Mouse (Mus musculus): ENCODE measurements around the gene Rptor. TPM values are rescaled to one million over a fixed set of nuclear protein-coding genes. Genes with fewer than 3 reads are reported as not detected.

The Rptor gene
- total RNA-seq, 2 experiments from 2014 or later = 62.3 to 66.1 TPM

DNA sequence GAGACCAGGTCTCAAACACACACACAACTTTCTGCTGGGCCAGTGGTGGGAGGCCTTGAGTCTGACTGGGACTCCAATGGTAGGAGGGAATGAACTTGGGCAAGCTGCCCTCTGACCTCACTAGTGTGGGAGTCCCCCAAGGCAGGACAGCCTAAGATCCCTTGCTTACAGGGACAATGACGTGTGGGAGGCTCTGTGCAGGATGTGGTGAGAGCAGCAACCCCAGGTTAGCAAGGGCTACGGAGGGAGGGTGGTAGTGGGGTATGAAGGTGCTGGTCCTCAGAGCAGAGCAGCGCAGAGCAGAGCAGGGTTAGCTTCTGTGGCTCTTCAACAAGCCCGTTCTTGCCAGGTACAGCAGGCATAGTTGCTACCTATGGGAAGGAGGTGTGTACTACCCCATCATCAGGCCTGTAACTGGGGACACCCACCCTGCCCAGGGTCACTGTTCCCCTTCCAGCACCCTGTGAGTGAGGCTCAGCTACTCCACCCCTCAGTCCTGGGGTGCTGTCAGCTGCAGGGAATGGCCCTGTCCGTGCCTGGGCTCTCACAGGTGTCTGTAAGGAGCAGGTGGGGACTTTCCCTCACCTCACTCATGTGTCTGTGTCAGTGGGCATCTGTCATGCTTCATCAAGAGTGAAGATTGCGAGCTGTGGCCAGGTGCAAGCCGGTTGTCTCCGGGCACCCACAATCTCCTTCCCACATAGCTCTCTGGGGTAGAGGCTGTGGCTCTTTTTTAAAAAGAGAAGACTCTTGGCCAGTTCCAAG lies 331.3 kb downstream of the Rptor start:
- no peak for DNase-seq (ENCODE audit: low spot score in 2 of 2)
- Histone ChIP-seq H3K4me3 (no peak overlapping the region), H3K27ac (no peak overlapping the region; the same call in 1 of the 2 replicates)
- TF ChIP-seq CTCF (conservative IDR thresholded peaks at IDR 0.05) = no peak

DNA sequence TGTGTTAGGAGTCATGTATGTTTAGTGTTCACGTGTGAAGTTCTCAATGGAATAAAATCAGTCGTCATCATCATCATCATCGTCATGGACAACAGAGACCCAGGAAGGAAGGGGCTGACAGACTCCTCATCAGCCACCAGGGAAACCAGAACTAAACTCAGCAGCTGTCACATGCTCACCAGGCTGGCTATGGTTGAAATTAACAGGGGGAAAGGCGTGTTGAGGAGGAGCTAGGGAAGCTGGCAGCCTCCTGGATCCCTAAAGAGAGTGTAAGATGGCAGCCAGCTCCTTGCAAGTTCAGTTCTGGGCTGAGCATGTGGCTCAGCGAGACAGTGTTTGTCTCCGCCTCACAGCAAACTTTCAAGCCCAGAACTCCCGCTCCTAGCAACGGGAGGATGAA lies 332.1 kb downstream of the Rptor start:
- H3K27ac ChIP-seq = no peak overlapping the region
- no peak overlapping the region for H3K4me3 ChIP-seq
- DNase-seq (ENCODE audit: low spot score in 2 of 2) = no peak
- TF ChIP-seq CTCF (conservative IDR thresholded peaks at IDR 0.05) = peak; percentile 10

GRCm38 (mm10) chr11:119935457-119935856 lies 332.8 kb downstream of the Rptor start:
- DNase-seq (ENCODE audit: low spot score in 2 of 2) = peak in 1 of 2 experiments; percentile 71
- Histone ChIP-seq H3K27ac (peak overlapping the region; percentile 96; the same call in 1 of the 2 replicates), H3K4me3 (no peak overlapping the region)
- TF ChIP-seq CTCF (conservative IDR thresholded peaks at IDR 0.05) = peak; percentile 88

GRCm38 (mm10) chr11:119936456-119936855 lies 333.8 kb downstream of the Rptor start:
- Histone ChIP-seq H3K4me3 (peak overlapping the region; percentile 22; the same call in 1 of the 2 replicates), H3K27ac (peak overlapping the region; percentile 96)
- no peak for DNase-seq (ENCODE audit: low spot score in 2 of 2)
- TF ChIP-seq CTCF (conservative IDR thresholded peaks at IDR 0.05) = no peak

- Histone ChIP-seq H3K4me3 (peak overlapping the region; percentile 39), H3K27ac (peak overlapping the region; percentile 96)
- no peak for TF ChIP-seq CTCF (conservative IDR thresholded peaks at IDR 0.05)
- peak; percentile 79 to 86 for DNase-seq (ENCODE audit: low spot score in 2 of 2)
Observed at GRCm38 (mm10) chr11:119937216-119937615, 334.5 kb downstream of the Rptor start.

DNA sequence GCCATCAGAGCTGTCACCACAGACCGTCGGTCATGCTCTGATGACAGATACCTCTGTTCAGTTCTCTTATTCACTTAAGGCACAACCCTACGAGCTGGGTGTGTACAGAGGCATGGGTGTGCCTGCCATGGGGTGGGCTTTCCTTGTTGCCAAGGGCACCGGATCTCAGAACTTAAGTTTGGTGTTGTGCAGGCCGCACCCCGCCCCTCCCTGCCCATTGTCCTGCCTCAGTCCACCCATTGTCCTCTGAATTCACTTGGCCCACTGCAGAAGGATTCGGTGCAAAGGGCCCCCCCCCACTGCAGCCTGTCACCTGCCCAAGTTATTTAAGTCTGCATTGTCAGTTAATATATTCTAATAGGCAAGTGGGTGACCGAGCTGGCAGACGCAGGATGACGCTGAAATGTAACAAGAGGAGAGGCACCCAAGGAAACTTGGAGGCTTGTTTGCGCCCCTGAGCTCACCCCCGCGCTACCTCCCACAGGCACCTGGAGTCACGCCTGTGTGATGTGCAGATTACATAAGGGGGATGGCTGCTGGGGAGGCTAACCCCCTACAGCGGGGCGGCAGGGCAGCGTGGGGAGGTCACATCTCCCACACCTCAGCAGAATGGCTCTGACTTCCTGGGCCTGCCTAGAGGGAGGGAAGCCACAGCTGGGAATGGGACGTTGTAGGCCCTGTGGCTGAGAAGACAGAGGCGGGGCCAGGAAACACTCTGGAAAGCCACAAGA lies 335.2 kb downstream of the Rptor start:
- Histone ChIP-seq H3K27ac (peak overlapping the region; percentile 96), H3K4me3 (peak overlapping the region; percentile 39)
- no peak for TF ChIP-seq CTCF (conservative IDR thresholded peaks at IDR 0.05)
- no peak for DNase-seq (ENCODE audit: low spot score in 2 of 2)

- TF ChIP-seq CTCF (conservative IDR thresholded peaks at IDR 0.05) = no peak
- no peak for DNase-seq (ENCODE audit: low spot score in 2 of 2)
Observed at GRCm38 (mm10) chr11:119939073-119939710, 336.5 kb downstream of the Rptor start.

DNA sequence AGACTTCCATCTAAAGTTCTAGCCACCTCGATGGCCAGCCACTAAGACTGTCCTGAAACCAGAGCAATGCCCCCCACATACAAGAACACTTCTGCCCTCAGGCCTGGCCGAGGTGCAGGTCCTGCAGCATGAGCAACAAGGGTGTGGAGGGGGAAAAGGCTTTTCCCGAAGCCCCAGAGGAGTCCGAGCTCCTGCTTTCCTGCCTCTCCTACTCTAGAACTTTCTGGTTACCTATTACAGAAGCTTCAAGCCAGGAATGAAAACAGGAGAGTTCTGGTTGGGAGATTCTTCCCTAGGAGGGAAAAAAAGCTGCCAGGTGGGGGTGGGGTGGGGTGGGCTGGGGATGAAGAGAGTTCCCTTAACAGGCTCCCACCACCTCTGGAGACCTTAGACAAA lies 337.0 kb downstream of the Rptor start:
- no peak for DNase-seq (ENCODE audit: low spot score in 2 of 2)
- TF ChIP-seq CTCF (conservative IDR thresholded peaks at IDR 0.05) = no peak
- Histone ChIP-seq H3K27ac (peak overlapping the region; percentile 96), H3K4me3 (peak overlapping the region; percentile 90)

More at GRCm38 (mm10) chr11:119939073-119939710, 336.5 kb downstream of the Rptor start:
- H3K27ac ChIP-seq = peak overlapping the region; percentile 96
- peak overlapping the region; percentile 90; the same call in 1 of the 2 replicates for H3K4me3 ChIP-seq

DNA sequence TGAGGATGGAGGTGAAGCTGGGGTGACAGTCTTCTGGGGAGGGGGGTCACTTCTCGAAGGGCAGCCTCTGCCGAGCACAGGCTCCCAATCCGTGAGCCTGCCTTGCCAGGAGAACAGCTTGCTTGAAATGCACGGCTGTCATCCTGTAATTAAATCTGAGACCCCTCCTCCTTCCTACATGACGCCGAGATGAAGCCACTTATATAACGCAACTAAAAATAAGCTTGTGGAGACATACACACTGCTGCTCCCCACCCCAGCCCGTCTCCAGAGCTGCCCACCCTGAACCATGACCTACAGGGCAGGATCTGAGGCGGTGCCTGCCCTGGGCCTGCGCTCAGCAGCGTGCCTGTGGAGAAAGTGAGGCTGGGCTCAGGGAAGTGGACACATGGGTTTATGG lies 337.4 kb downstream of the Rptor start:
- DNase-seq (ENCODE audit: low spot score in 2 of 2) = peak in 1 of 2 experiments; percentile 61
- peak overlapping the region; percentile 90 for H3K4me3 ChIP-seq
- H3K27ac ChIP-seq = peak overlapping the region; percentile 96

DNA sequence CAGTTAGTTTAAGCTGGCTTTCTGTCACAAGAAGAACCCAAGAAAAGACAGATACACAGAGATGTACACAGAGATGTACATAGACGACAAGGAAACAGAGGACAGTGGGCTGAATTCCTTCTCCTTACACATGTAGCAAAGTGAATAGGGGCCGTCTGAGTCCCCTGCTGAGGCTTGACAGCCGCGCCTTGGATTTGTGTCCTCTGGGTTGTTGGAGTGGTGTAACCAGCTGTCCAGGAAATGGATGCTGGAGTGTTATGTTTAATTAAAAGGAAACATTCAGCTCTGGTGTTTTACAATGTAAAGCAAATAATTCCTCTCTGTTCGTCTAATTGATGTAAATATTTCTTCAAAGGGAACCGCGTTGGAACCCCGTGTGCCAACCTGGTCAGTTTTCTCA lies 339.1 kb downstream of the Rptor start:
- no peak for DNase-seq (ENCODE audit: low spot score in 2 of 2)
- no peak for TF ChIP-seq CTCF (conservative IDR thresholded peaks at IDR 0.05)
- Histone ChIP-seq H3K4me3 (peak overlapping the region; percentile 90), H3K27ac (peak overlapping the region; percentile 96)

More for the DNA sequence above, 337.4 kb downstream of the Rptor start:
- no peak for TF ChIP-seq CTCF (conservative IDR thresholded peaks at IDR 0.05)

DNA sequence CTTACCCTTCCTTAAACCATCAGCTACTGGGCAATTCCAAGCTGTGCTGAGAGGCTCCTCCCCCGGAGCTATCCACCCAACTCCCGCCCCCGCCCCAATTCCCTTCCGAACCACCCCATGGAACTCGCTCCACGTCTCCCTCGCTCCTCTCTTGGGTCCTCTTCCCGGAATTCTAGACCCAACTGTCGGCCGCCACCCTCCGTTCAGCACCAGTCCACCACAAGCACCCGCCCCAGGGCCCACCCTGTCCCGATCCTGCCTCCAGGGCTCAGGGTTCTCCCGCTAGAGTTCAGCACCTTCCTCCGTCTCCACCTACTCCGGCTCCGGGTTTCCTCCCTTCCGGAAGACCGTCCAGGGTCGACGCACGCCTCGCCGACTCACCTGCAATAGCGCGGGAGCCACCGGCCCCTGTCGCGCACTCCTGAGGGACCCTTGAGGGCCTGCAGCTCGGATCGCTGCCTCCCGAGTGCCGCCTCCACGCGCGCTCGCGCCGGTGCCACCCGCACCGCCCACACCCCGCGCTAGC lies 339.6 kb downstream of the Rptor start:
- Histone ChIP-seq H3K27ac (peak overlapping the region; percentile 96), H3K4me3 (peak overlapping the region; percentile 90)
- DNase-seq (ENCODE audit: low spot score in 2 of 2) = peak in 1 of 2 experiments; percentile 47
- no peak for TF ChIP-seq CTCF (conservative IDR thresholded peaks at IDR 0.05)

DNA sequence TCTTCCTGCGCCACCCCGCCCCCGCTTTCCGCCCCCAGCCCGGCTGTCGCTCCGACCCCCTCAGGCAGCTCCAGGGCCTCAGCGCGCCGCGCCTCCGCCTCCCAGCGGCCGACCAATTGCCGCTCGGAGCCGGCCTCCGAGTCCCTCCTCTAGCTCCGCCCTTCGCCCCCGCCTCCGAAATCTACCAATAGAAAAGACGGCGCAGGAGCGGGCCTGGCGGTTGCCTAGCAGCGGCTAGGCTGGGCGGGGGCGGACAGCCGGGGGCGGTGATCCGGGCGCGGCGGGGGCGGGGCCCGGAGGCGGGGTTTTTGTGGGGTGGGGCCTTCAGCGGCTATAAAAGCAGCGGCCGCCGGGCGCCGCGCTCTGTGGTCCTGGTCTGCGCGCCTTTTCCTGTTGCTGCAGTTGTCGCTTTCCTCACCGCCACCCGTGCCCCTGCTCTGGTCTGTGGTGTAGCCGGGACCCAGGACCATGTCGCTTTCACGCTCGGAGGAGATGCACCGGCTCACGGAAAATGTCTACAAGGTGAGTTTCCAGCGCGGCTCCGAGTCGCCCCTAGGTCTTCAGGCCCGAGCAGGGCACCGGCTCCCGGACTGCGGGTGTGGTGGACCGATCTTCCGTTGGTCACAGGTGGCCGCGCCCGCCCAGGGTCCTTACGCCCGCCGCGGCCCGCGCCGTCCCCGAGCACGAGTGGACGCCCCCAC lies 340.2 kb downstream of the Rptor start, which contains the start of gene Baiap2:
Baiap2 (plus strand) TSS at position 37 of the 701 bp plus-strand sequence.
- Histone ChIP-seq H3K27ac (peak within 1 kb of the TSS; percentile 99), H3K4me3 (peak within 1 kb of the TSS; percentile 91)
- peak; percentile 48 for TF ChIP-seq CTCF (conservative IDR thresholded peaks at IDR 0.05)
- peak; percentile 98 to 99 for DNase-seq (ENCODE audit: low spot score in 2 of 2)

Data from layer of hippocampus, adult 2 months (tissue).